Mouse (Mus musculus): ENCODE data around the gene Tceal3. TPM values are rescaled to one million over a fixed set of nuclear protein-coding genes. Genes with fewer than 3 reads are reported as not detected.
"Not testable (repeated sequence)": the region's sequence is repeated elsewhere in the genome, so short reads cannot be mapped to it uniquely, and the experiment has no call there.

Gene Tceal3
- total and polyA plus RNA-seq, 2 experiments from 2014 or later = 49.8 to 81.2 TPM

DNA sequence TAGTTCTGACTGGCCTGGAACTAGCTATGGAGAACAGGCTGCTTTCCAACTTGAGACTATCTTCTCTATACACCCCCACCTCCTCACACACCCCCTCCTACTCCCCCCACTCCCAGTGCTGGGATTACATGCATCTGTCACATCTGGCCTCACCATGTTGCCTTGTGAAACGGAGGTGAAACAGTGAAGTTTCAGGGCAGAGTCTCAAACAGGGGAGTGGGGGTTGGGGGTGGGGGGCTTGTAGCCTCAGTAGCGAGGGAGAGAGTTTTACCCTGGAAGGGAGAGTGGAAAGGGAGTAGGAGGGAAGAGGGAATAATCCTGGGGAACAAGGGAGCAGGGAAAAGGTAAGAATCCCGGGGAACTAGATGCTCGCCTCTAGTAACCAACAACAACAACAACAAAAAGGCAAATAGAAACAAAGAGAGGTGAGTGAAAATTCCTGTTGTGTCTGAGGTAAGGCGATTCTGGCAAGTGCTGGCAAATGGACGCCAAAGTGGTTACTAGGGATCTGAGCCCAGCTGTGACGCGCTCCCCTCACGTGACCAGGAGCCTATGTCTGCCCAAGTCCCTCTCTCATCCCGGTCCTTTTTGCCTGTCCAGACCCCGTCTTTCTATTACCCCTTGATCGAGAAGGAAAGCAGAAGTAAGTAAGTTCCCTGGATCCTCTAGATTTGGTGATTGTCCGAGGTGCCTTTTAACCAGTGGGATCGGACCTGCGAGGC, 117.0 kb downstream of the Tceal3 start, which contains the start of gene Tceal1:
Tceal1 (plus strand) TSS at position 537 of the 722 bp plus-strand sequence.
- no peak for TF ChIP-seq CTCF (IDR thresholded peaks at IDR 0.05; ENCODE audit: low read depth)
- WGBS = 33% methylated on average over 15 of the region's 15 CpGs

DNA sequence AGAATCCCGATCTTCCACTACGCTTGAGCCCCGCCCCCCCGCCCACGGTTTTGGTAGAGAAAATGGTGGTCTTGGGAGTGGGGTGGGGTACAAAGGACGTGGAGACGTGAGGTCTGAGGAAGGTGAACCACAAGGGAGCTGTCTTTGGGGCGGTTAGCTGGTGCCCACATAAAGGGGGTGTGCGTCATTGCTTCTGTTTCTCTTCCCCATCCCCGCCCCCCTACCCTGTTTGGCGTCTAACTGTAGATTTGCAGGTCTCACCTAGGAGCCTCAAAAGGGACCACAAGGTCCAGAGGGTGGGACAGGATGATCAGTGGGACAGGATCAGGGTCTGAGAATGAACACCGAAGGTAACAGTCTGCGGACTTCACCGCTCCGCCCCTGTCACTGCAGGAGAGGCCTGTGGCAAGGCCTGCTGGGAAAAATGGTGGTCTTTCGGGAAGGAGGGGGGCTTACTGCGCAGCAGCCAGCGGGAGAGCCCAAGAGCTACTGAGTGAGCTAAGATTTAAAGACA, 117.6 kb downstream of the Tceal3 start:
- ATAC-seq = peak; percentile 93
- no peak for TF ChIP-seq CTCF (IDR thresholded peaks at IDR 0.05; ENCODE audit: low read depth)
- no peaks in the 10 kb centered on the region for H3K9me3 ChIP-seq (ENCODE audit: low read length)
- peak overlapping the region; percentile 55 for H3K4me2 ChIP-seq (ENCODE audit: low read depth)
- peak overlapping the region; percentile 70 for H3K9ac ChIP-seq
- no peaks in the 10 kb centered on the region for H3K27me3 ChIP-seq (ENCODE audit: insufficient read depth, low read length)
- peak overlapping the region; percentile 95 for H3K27ac ChIP-seq (ENCODE audit: low read depth, low read length)
- peak overlapping the region; percentile 50 for H3K4me3 ChIP-seq (ENCODE audit: low read depth, low read length)
- DNase-seq = peak; percentile 79
- H3K4me1 ChIP-seq (ENCODE audit: insufficient read depth) = no peaks in the 10 kb centered on the region
- no peaks in the 10 kb centered on the region for H3K36me3 ChIP-seq (ENCODE audit: insufficient read depth)
- WGBS = 21% methylated on average over 17 of the region's 18 CpGs

More for the DNA sequence above, 117.0 kb downstream of the Tceal3 start, which contains the start of gene Tceal1:
- Histone ChIP-seq H3K4me2 (ENCODE audit: low read depth) (peak within 1 kb of the TSS; percentile 55), H3K4me1 (ENCODE audit: insufficient read depth) (no peaks in the 10 kb centered on the region), H3K27me3 (ENCODE audit: insufficient read depth, low read length) (no peaks in the 10 kb centered on the region), H3K9me3 (ENCODE audit: low read length) (no peaks in the 10 kb centered on the region), H3K36me3 (ENCODE audit: insufficient read depth) (no peaks in the 10 kb centered on the region), H3K9ac (peak within 1 kb of the TSS; percentile 70), H3K4me3 (ENCODE audit: low read depth, low read length) (peak within 1 kb of the TSS; percentile 50), H3K27ac (ENCODE audit: low read depth, low read length) (peak within 1 kb of the TSS; percentile 95)
- peak; percentile 94 for ATAC-seq
- peak; percentile 88 for DNase-seq

DNA sequence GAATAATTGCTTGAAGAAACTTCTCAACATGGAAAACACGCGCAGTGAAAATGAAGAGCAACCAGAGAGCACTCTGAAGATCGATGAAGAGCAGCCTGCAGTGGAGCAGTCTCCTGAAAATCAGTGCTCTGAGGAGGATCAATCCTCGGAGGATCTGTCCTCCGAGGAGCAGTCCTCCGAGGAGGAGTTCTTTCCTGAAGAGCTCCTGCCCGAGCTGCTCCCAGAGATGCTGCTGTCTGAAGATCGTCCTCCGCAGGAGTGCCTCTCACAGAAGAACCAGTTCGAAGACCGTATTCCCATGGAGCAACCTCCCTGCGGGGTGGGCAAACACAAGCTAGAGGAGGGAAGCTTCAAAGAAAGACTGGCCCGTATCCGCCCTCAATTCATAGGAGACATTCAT, 118.1 kb downstream of the Tceal3 start:
- TF ChIP-seq CTCF (IDR thresholded peaks at IDR 0.05; ENCODE audit: low read depth) = no peak
- H3K27ac ChIP-seq (ENCODE audit: low read depth, low read length) = peak overlapping the region; percentile 95
- H3K9ac ChIP-seq = peak overlapping the region; percentile 70
- no peaks in the 10 kb centered on the region for H3K9me3 ChIP-seq (ENCODE audit: low read length)
- H3K4me1 ChIP-seq (ENCODE audit: insufficient read depth) = no peaks in the 10 kb centered on the region
- 36% methylated on average over 14 of the region's 14 CpGs for WGBS
- no peaks in the 10 kb centered on the region for H3K27me3 ChIP-seq (ENCODE audit: insufficient read depth, low read length)
- DNase-seq (no peak), ATAC-seq (peak; percentile 30)
- no peaks in the 10 kb centered on the region for H3K36me3 ChIP-seq (ENCODE audit: insufficient read depth)
- peak overlapping the region; percentile 50 for H3K4me3 ChIP-seq (ENCODE audit: low read depth, low read length)
- peak overlapping the region; percentile 55 for H3K4me2 ChIP-seq (ENCODE audit: low read depth)

DNA sequence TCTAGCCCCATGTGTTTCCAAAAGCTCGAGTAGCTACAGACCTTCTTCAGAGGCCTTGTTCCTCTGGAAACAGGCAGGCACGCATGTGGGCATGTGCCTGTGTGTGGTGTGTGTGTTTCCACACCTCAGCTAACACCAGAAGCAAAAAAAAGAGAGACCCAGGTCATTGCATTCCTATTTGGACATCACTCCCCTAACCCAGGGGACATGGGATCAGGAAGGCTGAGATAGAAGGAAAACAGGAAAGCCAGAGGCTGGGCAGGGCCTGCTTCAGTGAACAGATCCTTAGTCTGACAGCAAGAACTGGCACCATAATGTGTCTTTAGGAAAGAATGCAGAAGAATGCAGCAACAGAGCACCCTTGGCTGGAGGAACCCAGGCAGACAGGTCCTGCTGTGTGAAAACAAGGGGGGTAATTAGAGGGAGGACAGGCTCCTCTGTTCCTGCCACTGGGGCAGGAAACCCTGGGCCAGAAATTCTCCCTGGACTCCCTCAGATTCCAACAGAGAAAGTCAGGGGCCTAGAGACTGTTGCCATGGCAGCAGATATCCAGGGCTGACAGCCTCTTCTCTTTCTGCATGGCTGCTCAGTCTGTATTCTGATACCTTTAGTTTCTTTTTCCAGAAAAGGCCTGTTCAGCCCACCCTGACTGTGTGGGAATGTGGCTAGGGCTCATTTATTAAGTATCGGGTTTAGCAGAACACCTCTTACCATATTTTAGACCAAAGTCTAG, 124.3 kb downstream of the Tceal3 start:
- peak; percentile 95 for ATAC-seq
- not testable (repeated sequence) for H3K4me2 ChIP-seq (ENCODE audit: low read depth); DNase-seq; H3K27me3 ChIP-seq (ENCODE audit: insufficient read depth, low read length); H3K9me3 ChIP-seq (ENCODE audit: low read length); H3K9ac ChIP-seq; H3K4me1 ChIP-seq (ENCODE audit: insufficient read depth); H3K36me3 ChIP-seq (ENCODE audit: insufficient read depth); H3K4me3 ChIP-seq (ENCODE audit: low read depth, low read length); H3K27ac ChIP-seq (ENCODE audit: low read depth, low read length)
- 36% methylated on average over 3 of the region's 3 CpGs for WGBS

Other genes with a start within 250 kb of the Tceal3 start
- gene Kir3dl1, start 72.8 kb upstream of the Tceal3 start, total RNA-seq (2014; rRNA removed) = not detected in 2 replicates
- not detected in 2 replicates for gene Kir3dl1, start 72.8 kb upstream of the Tceal3 start, polyA plus RNA-seq (2015; fragmentation: Nextera tagmentation; extraction: Ambion mirVana)
- 0.46 and 1.1 TPM in 2 replicates for gene Kir3dl2, start 46.8 kb upstream of the Tceal3 start, total RNA-seq (2014; rRNA removed)
- 0.36 and 0.45 TPM in 2 replicates for gene Kir3dl2, start 46.8 kb upstream of the Tceal3 start, polyA plus RNA-seq (2015; fragmentation: Nextera tagmentation; extraction: Ambion mirVana)
- gene Tceal1, start 117.1 kb downstream of the Tceal3 start, total RNA-seq (2014; rRNA removed) = 23.8 TPM in 2 replicates
- 19.7 and 20.7 TPM in 2 replicates for gene Tceal1, start 117.1 kb downstream of the Tceal3 start, polyA plus RNA-seq (2015; fragmentation: Nextera tagmentation; extraction: Ambion mirVana)
- 542 and 544 TPM in 2 replicates for gene Morf4l2, start 152.8 kb downstream of the Tceal3 start, total RNA-seq (2014; rRNA removed)
- gene Morf4l2, start 152.8 kb downstream of the Tceal3 start, polyA plus RNA-seq (2015; fragmentation: Nextera tagmentation; extraction: Ambion mirVana) = 603 and 616 TPM in 2 replicates
- gene Glra4, start 189.3 kb downstream of the Tceal3 start, total RNA-seq (2014; rRNA removed) = 0.08 TPM in 1 of 2 replicates, not detected in the other
- not detected in 2 replicates for gene Glra4, start 189.3 kb downstream of the Tceal3 start, polyA plus RNA-seq (2015; fragmentation: Nextera tagmentation; extraction: Ambion mirVana)
- gene Plp1, start 231.8 kb downstream of the Tceal3 start, total RNA-seq (2014; rRNA removed) = 26.9 and 36.3 TPM in 2 replicates
- gene Plp1, start 231.8 kb downstream of the Tceal3 start, polyA plus RNA-seq (2015; fragmentation: Nextera tagmentation; extraction: Ambion mirVana) = 15.4 and 16.4 TPM in 2 replicates